ENCODE assay signal across 20 mouse cellular contexts in genomic region chr14:77599016-77599704, GRCm38 (mm10).
DNase-seq lines count a peak whose midpoint lies in the region; ATAC-seq and TF ChIP-seq lines count a peak whose summit lies in the region.
"Had no signal": no experiment of that assay in that cellular context is flagged by ENCODE, and none has a peak within 500 bp of the region (broad histone marks: within the 10 kb centered on the region; RNA-seq: fewer than 3 reads in every experiment).

No protein-coding gene starts in this region.

- 78% methylated on average over 14 of the region's 14 CpGs for WGBS in forebrain, embryonic 12.5 days
- 84% methylated on average over 14 of the region's 14 CpGs for WGBS in forebrain, embryonic 11.5 days
- 63% methylated on average over 14 of the region's 14 CpGs for WGBS in kidney, adult 2 months
- 61% methylated on average over 14 of the region's 14 CpGs for WGBS in kidney, embryonic 15.5 days
- WGBS in neural tube, embryonic 15.5 days, result 41% methylated on average over 14 of the region's 14 CpGs
- WGBS in liver, postnatal 0 days (ENCODE audit: insufficient replicate concordance), result 68% methylated on average over 14 of the region's 14 CpGs

- no peaks in the 10 kb centered on the region; the same call in 1 of the 2 replicates for H3K4me1 ChIP-seq in forebrain, embryonic 12.5 days
- no peaks in the 10 kb centered on the region for H3K4me1 ChIP-seq in forebrain, embryonic 11.5 days (replicated peaks; ENCODE audit: control insufficient read depth, insufficient read depth, low read length)
- H3K4me1 ChIP-seq in kidney, adult 2 months (ENCODE audit: control insufficient read depth, insufficient read depth, low read length), result peaks cover 8% of the 10 kb centered on the region; the same call in 1 of the 2 replicates
- 0 out of 2 replicates have a peak, but pooled peaks cover 3% of the 10 kb centered on the region for H3K4me1 ChIP-seq in kidney, embryonic 15.5 days
- peaks cover 22% of the 10 kb centered on the region for H3K4me1 ChIP-seq in neural tube, embryonic 15.5 days
- H3K4me1 ChIP-seq in liver, postnatal 0 days (ENCODE audit: insufficient read depth), result no peaks in the 10 kb centered on the region
- H3K4me1 ChIP-seq: embryonic facial prominence, embryonic 10.5 days; liver, embryonic 13.5 days had no signal

- 0 out of 2 replicates have a peak overlapping the region, but pooled peaks have one; percentile 25 for H3K27ac ChIP-seq in forebrain, embryonic 12.5 days
- no peak overlapping the region for H3K27ac ChIP-seq in forebrain, embryonic 11.5 days (ENCODE audit: low read depth, low read length)
- no peak overlapping the region for H3K27ac ChIP-seq in kidney, adult 2 months (ENCODE audit: insufficient read depth, low read depth, low read length)
- H3K27ac ChIP-seq in kidney, embryonic 15.5 days, result no peak overlapping the region
- H3K27ac ChIP-seq in neural tube, embryonic 15.5 days (replicated peaks), result peak overlapping the region; percentile 49
- H3K27ac ChIP-seq in liver, postnatal 0 days (ENCODE audit: low read depth), result no peak overlapping the region
- H3K27ac ChIP-seq: embryonic facial prominence, embryonic 10.5 days; hindbrain, embryonic 10.5 days; liver, embryonic 13.5 days had no signal

- ATAC-seq in forebrain, embryonic 12.5 days (ENCODE audit: low FRiP score), result no peak
- no peak for ATAC-seq in forebrain, embryonic 11.5 days (replicated peaks; ENCODE audit: low FRiP score)
- ATAC-seq in kidney, embryonic 15.5 days (replicated peaks; ENCODE audit: low FRiP score), result no peak
- ATAC-seq in neural tube, embryonic 15.5 days (ENCODE audit: low FRiP score), result no peak; the same call in 1 of the 2 replicates
- ATAC-seq in liver, postnatal 0 days, result no peak
- ATAC-seq: activated CD4-positive, CD25-positive, alpha-beta regulatory T cell, adult 4 months; inflammation-experienced regulatory T-cells, adult 6 months had no signal

- TF ChIP-seq POLR2A in kidney, adult 2 months (IDR thresholded peaks at IDR 0.05; ENCODE audit: low read depth, low read length), result no peak
- no peak for TF ChIP-seq POLR2A in brain, embryonic 14.5 days (IDR thresholded peaks at IDR 0.05; ENCODE audit: borderline replicate concordance, extremely low read depth, insufficient read depth, insufficient read length, poor library complexity, severe bottlenecking)

- H3K4me3 ChIP-seq in forebrain, embryonic 12.5 days (replicated peaks), result no peak overlapping the region
- no peak overlapping the region for H3K4me3 ChIP-seq in forebrain, embryonic 11.5 days (ENCODE audit: low read depth, low read length)
- no peak overlapping the region for H3K4me3 ChIP-seq in kidney, adult 2 months (ENCODE audit: insufficient read depth, low read depth, low read length)
- H3K4me3 ChIP-seq in kidney, embryonic 15.5 days (replicated peaks), result no peak overlapping the region
- H3K4me3 ChIP-seq in neural tube, embryonic 15.5 days (replicated peaks), result no peak overlapping the region
- H3K4me3 ChIP-seq in liver, postnatal 0 days (ENCODE audit: low read depth, low read length), result no peak overlapping the region
- H3K4me3 ChIP-seq: embryonic facial prominence, embryonic 10.5 days; heart, embryonic 12.5 days; hindbrain, embryonic 10.5 days; liver, embryonic 13.5 days had no signal

- TF ChIP-seq CTCF in kidney, adult 2 months (conservative IDR thresholded peaks at IDR 0.05; ENCODE audit: insufficient read depth, insufficient read length, low read depth, low read length), result no peak
- TF ChIP-seq CTCF in brain, embryonic 14.5 days (IDR thresholded peaks at IDR 0.05; ENCODE audit: borderline replicate concordance, extremely low read depth, insufficient read depth, insufficient read length), result no peak
- no peak for TF ChIP-seq CTCF in liver, postnatal 0 days (IDR thresholded peaks at IDR 0.05; ENCODE audit: low read depth)

- no peaks in the 10 kb centered on the region; the same call in 1 of the 2 replicates for H3K36me3 ChIP-seq in forebrain, embryonic 12.5 days (replicated peaks)
- no peaks in the 10 kb centered on the region; the same call in 1 of the 2 replicates for H3K36me3 ChIP-seq in forebrain, embryonic 11.5 days (ENCODE audit: control insufficient read depth, insufficient read depth, low read length)
- H3K36me3 ChIP-seq in kidney, adult 2 months (ENCODE audit: control insufficient read depth, insufficient read depth, low read length), result no peaks in the 10 kb centered on the region
- H3K36me3 ChIP-seq in kidney, embryonic 15.5 days, result no peaks in the 10 kb centered on the region
- H3K36me3 ChIP-seq in neural tube, embryonic 15.5 days, result 0 out of 2 replicates have a peak, but pooled peaks cover 6% of the 10 kb centered on the region
- H3K36me3 ChIP-seq in liver, postnatal 0 days (replicated peaks; ENCODE audit: insufficient read depth, low read length), result no peaks in the 10 kb centered on the region
- H3K36me3 ChIP-seq: embryonic facial prominence, embryonic 10.5 days; heart, embryonic 12.5 days; liver, embryonic 13.5 days had no signal

- no peak overlapping the region for H3K9ac ChIP-seq in forebrain, embryonic 12.5 days
- no peak overlapping the region for H3K9ac ChIP-seq in forebrain, embryonic 11.5 days (ENCODE audit: low read length)
- no peak overlapping the region for H3K9ac ChIP-seq in kidney, embryonic 15.5 days
- no peak overlapping the region for H3K9ac ChIP-seq in neural tube, embryonic 15.5 days (replicated peaks)
- no peak overlapping the region for H3K9ac ChIP-seq in liver, postnatal 0 days (replicated peaks)
- H3K9ac ChIP-seq: heart, embryonic 12.5 days; liver, embryonic 13.5 days; lung, embryonic 14.5 days had no signal

- no peak overlapping the region for H3K4me2 ChIP-seq in forebrain, embryonic 12.5 days
- no peak overlapping the region for H3K4me2 ChIP-seq in forebrain, embryonic 11.5 days (ENCODE audit: low read depth, low read length, severe bottlenecking)
- no peak overlapping the region for H3K4me2 ChIP-seq in kidney, embryonic 15.5 days
- H3K4me2 ChIP-seq in neural tube, embryonic 15.5 days, result no peak overlapping the region
- no peak overlapping the region for H3K4me2 ChIP-seq in liver, postnatal 0 days (ENCODE audit: low read depth, low read length)
- H3K4me2 ChIP-seq: heart, embryonic 12.5 days; liver, embryonic 13.5 days; lung, embryonic 14.5 days had no signal

- DNase-seq in forebrain, embryonic 11.5 days (ENCODE audit: low spot score), result no peak
- peak; percentile 11 for DNase-seq in kidney, adult 2 months
- DNase-seq in brain, embryonic 14.5 days (ENCODE audit: low read depth), result peak; percentile 43
- DNase-seq in liver, postnatal 0 days, result no peak
- DNase-seq in heart, adult 9 months (ENCODE audit: low spot score in 2 of 2), result no peak
- DNase-seq: adrenal gland, adult 8-10 months; cerebellum, adult 8-10 months; heart, postnatal 10 days; kidney, adult 8-10 months; kidney, postnatal 14 days; liver, embryonic 13.5 days; lung, embryonic 14.5 days had no signal

- H3K27me3 ChIP-seq in forebrain, embryonic 12.5 days, result no peaks in the 10 kb centered on the region
- H3K27me3 ChIP-seq in forebrain, embryonic 11.5 days (ENCODE audit: control insufficient read depth, insufficient read depth, low read length), result no peaks in the 10 kb centered on the region
- no peaks in the 10 kb centered on the region for H3K27me3 ChIP-seq in kidney, adult 2 months (replicated peaks; ENCODE audit: control insufficient read depth, insufficient read depth, low read length)
- no peaks in the 10 kb centered on the region for H3K27me3 ChIP-seq in kidney, embryonic 15.5 days
- H3K27me3 ChIP-seq in neural tube, embryonic 15.5 days (replicated peaks), result no peaks in the 10 kb centered on the region
- no peaks in the 10 kb centered on the region for H3K27me3 ChIP-seq in liver, postnatal 0 days (ENCODE audit: insufficient read depth, low read length)
- H3K27me3 ChIP-seq: heart, embryonic 12.5 days; liver, embryonic 13.5 days had no signal

- TF ChIP-seq EP300 in liver, postnatal 0 days (IDR thresholded peaks at IDR 0.05; ENCODE audit: low read depth), result no peak

- 0 out of 2 replicates have a peak, but pooled peaks cover 10% of the 10 kb centered on the region for H3K9me3 ChIP-seq in forebrain, embryonic 12.5 days
- no peaks in the 10 kb centered on the region; the same call in 1 of the 2 replicates for H3K9me3 ChIP-seq in forebrain, embryonic 11.5 days (ENCODE audit: control insufficient read depth, low read length)
- H3K9me3 ChIP-seq in kidney, embryonic 15.5 days (replicated peaks), result no peaks in the 10 kb centered on the region
- no peaks in the 10 kb centered on the region for H3K9me3 ChIP-seq in neural tube, embryonic 15.5 days (replicated peaks)
- no peaks in the 10 kb centered on the region for H3K9me3 ChIP-seq in liver, postnatal 0 days (ENCODE audit: low read length)
- H3K9me3 ChIP-seq: embryonic facial prominence, embryonic 10.5 days; heart, embryonic 12.5 days; liver, embryonic 13.5 days had no signal

Comparison
In these comparisons a context has a peak if more than half of its experiments do, and no peak if none do; other contexts are left out.
1. H3K27ac ChIP-seq: peak in forebrain, embryonic 12.5 days (single experiment) and neural tube, embryonic 15.5 days (single experiment); none in forebrain, embryonic 11.5 days (single experiment), kidney, adult 2 months (single experiment), kidney, embryonic 15.5 days (single experiment) and liver, postnatal 0 days (single experiment).
2. DNase-seq: peak in kidney, adult 2 months (single experiment) and brain, embryonic 14.5 days (single experiment); none in forebrain, embryonic 11.5 days (single experiment), liver, postnatal 0 days (single experiment) and heart, adult 9 months (0 of 2).